Mouse (Mus musculus) limb, embryonic 15.5 days (tissue): ENCODE results near the gene E2f3. TPM values are rescaled to one million over a fixed set of nuclear protein-coding genes. Genes with fewer than 3 reads are reported as not detected.

ENCODE experiments used
- ATAC-seq: fragments of 200-750 bp; cut with Nextera tagmentation; 2 replicates; pipeline ENCODE4 v1.8.0; 2017; ENCODE audit warnings: low read depth, moderate TSS enrichment; ENCODE audit not compliant: insufficient number of reproducible peaks, low FRiP score, low TSS enrichment
- H3K27ac ChIP-seq: fragments of 300-500 bp; sonication (generic); 2 replicates; pipeline ENCODE4 v1.5.1; 2015; ENCODE audit warnings: moderate library complexity, mild to moderate bottlenecking, inconsistent platforms
- H3K27me3 ChIP-seq: fragments of 300-500 bp; sonication (generic); 2 replicates; pipeline ENCODE4 v1.6.1; 2015; ENCODE audit warnings: inconsistent platforms
- H3K36me3 ChIP-seq: fragments of 300-500 bp; sonication (generic); 2 replicates; pipeline ENCODE4 v1.6.1; 2015; ENCODE audit warnings: inconsistent platforms
- H3K4me1 ChIP-seq: fragments of 300-500 bp; sonication (generic); 2 replicates; pipeline ENCODE4 v1.6.1; 2015; ENCODE audit warnings: inconsistent platforms
- H3K4me2 ChIP-seq: fragments of 300-500 bp; sonication (generic); 2 replicates; pipeline ENCODE4 v1.6.1; 2015; ENCODE audit warnings: mild to moderate bottlenecking, inconsistent platforms
- H3K4me3 ChIP-seq: fragments of 300-500 bp; sonication (generic); 2 replicates; pipeline ENCODE4 v1.5.1; 2015; ENCODE audit warnings: mild to moderate bottlenecking, inconsistent platforms
- H3K9ac ChIP-seq: fragments of 300-500 bp; sonication (generic); 2 replicates; pipeline ENCODE4 v1.6.1; 2015; ENCODE audit warnings: inconsistent platforms
- H3K9me3 ChIP-seq: fragments of 300-500 bp; sonication (generic); 2 replicates; pipeline ENCODE4 v1.6.1; 2016; ENCODE audit warnings: inconsistent platforms
- WGBS: fragments of 180-500 bp; shearing (Covaris S2); methylation state at CpG from one replicate; pipeline ENCODE4 v1.1.7; 2015; 5-methylcytosine and 5-hydroxymethylcytosine counted together
- polyA plus RNA-seq: library from polyadenylated mRNA; unstranded; fragments of >200 nt; fragmentation: Nextera tagmentation; extraction: Ambion mirVana; gene quantifications from 2 replicates; pipeline ENCODE4 v1.2.1, GENCODE M21; 2015

E2f3 gene
- polyA plus RNA-seq, 1 experiment from 2014 or later = 9.4 TPM

GRCm38 (mm10) chr13:29953417-29954045 lies 32.3 kb downstream of the E2f3 start:
- H3K27ac ChIP-seq = no peak overlapping the region
- peaks cover 7% of the 10 kb centered on the region for H3K4me1 ChIP-seq
- H3K9ac ChIP-seq = no peak overlapping the region
- H3K27me3 ChIP-seq = no peaks in the 10 kb centered on the region
- no peak overlapping the region for H3K4me2 ChIP-seq
- 84% methylated on average over 4 of the region's 4 CpGs for WGBS
- H3K9me3 ChIP-seq = no peaks in the 10 kb centered on the region
- no peak for ATAC-seq
- 0 out of 2 replicates have a peak, but pooled peaks cover 13% of the 10 kb centered on the region for H3K36me3 ChIP-seq
- no peak overlapping the region for H3K4me3 ChIP-seq

GRCm38 (mm10) chr13:29946045-29946444 lies 39.8 kb downstream of the E2f3 start:
- ATAC-seq = no peak
- Histone ChIP-seq H3K4me2 (no peak overlapping the region), H3K9ac (no peak overlapping the region), H3K36me3 (0 out of 2 replicates have a peak, but pooled peaks cover 7% of the 10 kb centered on the region), H3K27me3 (no peaks in the 10 kb centered on the region), H3K9me3 (no peaks in the 10 kb centered on the region), H3K4me3 (no peak overlapping the region), H3K27ac (no peak overlapping the region), H3K4me1 (peaks cover 14% of the 10 kb centered on the region)
- WGBS = 72% methylated on average over 8 of the region's 8 CpGs

GRCm38 (mm10) chr13:29944915-29945570 lies 40.8 kb downstream of the E2f3 start:
- WGBS = 62% methylated on average over 9 of the region's 9 CpGs
- Histone ChIP-seq H3K27ac (no peak overlapping the region), H3K4me3 (no peak overlapping the region), H3K36me3 (0 out of 2 replicates have a peak, but pooled peaks cover 3% of the 10 kb centered on the region), H3K27me3 (no peaks in the 10 kb centered on the region), H3K4me2 (no peak overlapping the region), H3K9ac (no peak overlapping the region), H3K4me1 (peaks cover 19% of the 10 kb centered on the region), H3K9me3 (no peaks in the 10 kb centered on the region)
- ATAC-seq = no peak

GRCm38 (mm10) chr13:29944493-29944892 lies 41.4 kb downstream of the E2f3 start:
- peaks cover 23% of the 10 kb centered on the region for H3K4me1 ChIP-seq
- WGBS = 62% methylated on average over 8 of the region's 8 CpGs
- H3K9ac ChIP-seq = no peak overlapping the region
- H3K9me3 ChIP-seq = no peaks in the 10 kb centered on the region
- ATAC-seq = no peak
- H3K27me3 ChIP-seq = no peaks in the 10 kb centered on the region
- no peak overlapping the region for H3K4me2 ChIP-seq
- H3K4me3 ChIP-seq = no peak overlapping the region
- H3K36me3 ChIP-seq = 0 out of 2 replicates have a peak, but pooled peaks cover 3% of the 10 kb centered on the region
- peak overlapping the region; percentile 33; the same call in 1 of the 2 replicates for H3K27ac ChIP-seq

DNA sequence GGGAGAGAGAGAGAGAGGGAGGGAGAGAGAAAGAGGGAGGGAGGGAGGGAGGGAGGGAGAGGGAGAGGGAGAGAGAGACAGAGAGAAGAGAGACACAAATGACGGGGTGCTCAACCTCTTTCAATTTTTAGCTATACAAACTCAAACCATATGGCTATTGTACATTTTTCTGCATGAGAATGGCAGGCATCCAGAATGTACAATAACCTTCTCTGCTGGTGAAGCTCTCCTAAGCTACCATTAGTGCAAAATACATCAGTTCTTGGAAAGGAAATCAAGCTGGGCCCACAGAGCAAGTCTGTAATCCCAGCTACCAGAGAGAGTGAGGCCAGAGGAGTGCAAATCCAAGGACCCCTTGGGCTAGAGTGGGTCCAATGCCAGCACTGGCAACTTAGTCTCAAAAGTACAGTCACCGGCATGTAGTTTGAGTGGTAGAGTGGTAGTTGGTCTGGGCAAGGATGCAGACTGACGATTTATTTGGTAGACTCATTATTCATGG lies 42.3 kb downstream of the E2f3 start:
- H3K4me2 ChIP-seq = no peak overlapping the region
- H3K27ac ChIP-seq = peak overlapping the region; percentile 78
- WGBS = 60% methylated on average over 3 of the region's 3 CpGs
- H3K27me3 ChIP-seq = no peaks in the 10 kb centered on the region
- no peak for ATAC-seq
- no peak overlapping the region for H3K9ac ChIP-seq
- peaks cover 23% of the 10 kb centered on the region for H3K4me1 ChIP-seq
- no peak overlapping the region for H3K4me3 ChIP-seq
- H3K36me3 ChIP-seq = 0 out of 2 replicates have a peak, but pooled peaks cover 3% of the 10 kb centered on the region
- H3K9me3 ChIP-seq = no peaks in the 10 kb centered on the region

- Histone ChIP-seq H3K36me3 (peaks cover 10% of the 10 kb centered on the region; the same call in 1 of the 2 replicates), H3K27ac (no peak overlapping the region), H3K27me3 (no peaks in the 10 kb centered on the region), H3K9ac (no peak overlapping the region), H3K4me3 (no peak overlapping the region), H3K9me3 (no peaks in the 10 kb centered on the region), H3K4me2 (no peak overlapping the region), H3K4me1 (peaks cover 20% of the 10 kb centered on the region)
- WGBS = 81% methylated on average over 7 of the region's 7 CpGs
- no peak for ATAC-seq
Observed at GRCm38 (mm10) chr13:29940071-29940470, 45.8 kb downstream of the E2f3 start.

GRCm38 (mm10) chr13:29939399-29939798 lies 46.5 kb downstream of the E2f3 start:
- H3K4me3 ChIP-seq = no peak overlapping the region
- H3K4me2 ChIP-seq = no peak overlapping the region
- no peaks in the 10 kb centered on the region for H3K27me3 ChIP-seq
- ATAC-seq = no peak
- WGBS = 61% methylated on average over 4 of the region's 4 CpGs
- no peaks in the 10 kb centered on the region for H3K9me3 ChIP-seq
- peaks cover 10% of the 10 kb centered on the region; the same call in 1 of the 2 replicates for H3K36me3 ChIP-seq
- H3K9ac ChIP-seq = no peak overlapping the region
- no peak overlapping the region for H3K27ac ChIP-seq
- peaks cover 18% of the 10 kb centered on the region for H3K4me1 ChIP-seq

DNA sequence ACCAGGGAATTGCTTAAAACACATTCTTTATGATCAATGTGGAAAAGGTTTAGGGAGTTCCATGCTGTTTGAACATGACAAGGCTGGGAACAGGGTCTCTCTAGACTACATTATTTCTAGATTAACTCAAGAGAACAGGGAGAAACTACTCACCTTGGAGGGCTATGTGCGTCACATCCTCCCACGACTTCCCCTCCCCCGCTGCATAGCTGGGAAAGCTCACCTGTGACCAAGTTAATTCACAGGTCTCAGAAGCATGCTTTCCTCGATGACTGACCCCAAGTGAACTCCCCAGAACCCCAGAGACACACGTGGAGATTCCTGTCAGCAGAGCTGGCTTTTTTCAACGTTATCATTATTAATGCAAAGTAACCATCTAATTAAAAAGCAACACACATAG lies 47.1 kb downstream of the E2f3 start:
- H3K36me3 ChIP-seq = peaks cover 10% of the 10 kb centered on the region; the same call in 1 of the 2 replicates
- WGBS = 72% methylated on average over 6 of the region's 6 CpGs

GRCm38 (mm10) chr13:29926168-29926567 lies 59.7 kb downstream of the E2f3 start:
- Histone ChIP-seq H3K36me3 (no peaks in the 10 kb centered on the region), H3K27me3 (no peaks in the 10 kb centered on the region), H3K4me2 (no peak overlapping the region), H3K4me1 (no peaks in the 10 kb centered on the region), H3K4me3 (no peak overlapping the region), H3K9ac (no peak overlapping the region), H3K27ac (no peak overlapping the region), H3K9me3 (no peaks in the 10 kb centered on the region)
- no peak for ATAC-seq
- WGBS = 77% methylated on average over 3 of the region's 3 CpGs

More for the DNA sequence above, 47.1 kb downstream of the E2f3 start:
- H3K27ac ChIP-seq = no peak overlapping the region
- no peaks in the 10 kb centered on the region for H3K9me3 ChIP-seq
- H3K4me1 ChIP-seq = peaks cover 15% of the 10 kb centered on the region
- H3K4me2 ChIP-seq = no peak overlapping the region
- no peak for ATAC-seq
- H3K27me3 ChIP-seq = no peaks in the 10 kb centered on the region
- no peak overlapping the region for H3K9ac ChIP-seq
- no peak overlapping the region for H3K4me3 ChIP-seq

DNA sequence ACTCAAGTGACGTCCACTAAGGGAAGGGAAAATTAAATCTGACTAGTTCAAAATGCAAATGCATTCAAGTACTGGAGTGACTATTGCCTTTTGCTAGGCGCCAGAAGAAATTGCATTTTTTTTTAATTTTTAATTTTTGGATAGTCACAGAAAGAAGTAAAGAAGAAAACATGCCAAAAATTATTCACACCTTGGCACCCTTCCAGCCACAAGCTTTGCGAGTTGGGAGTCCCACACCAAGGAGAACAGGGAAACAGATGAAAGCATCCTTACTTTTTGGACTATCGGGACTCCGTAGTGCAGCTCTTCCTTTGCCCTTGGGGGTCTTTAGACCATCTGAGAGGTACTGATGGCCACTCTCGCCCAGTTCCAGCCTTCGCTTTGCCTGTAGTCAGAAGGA lies 66.0 kb downstream of the E2f3 start:
- Histone ChIP-seq H3K9me3 (no peaks in the 10 kb centered on the region), H3K4me1 (0 out of 2 replicates have a peak, but pooled peaks cover 3% of the 10 kb centered on the region), H3K4me3 (no peak overlapping the region), H3K27ac (no peak overlapping the region), H3K4me2 (no peak overlapping the region), H3K36me3 (peaks cover 23% of the 10 kb centered on the region; the same call in 1 of the 2 replicates), H3K27me3 (no peaks in the 10 kb centered on the region), H3K9ac (no peak overlapping the region)
- 80% methylated on average over 7 of the region's 7 CpGs for WGBS
- ATAC-seq = no peak

DNA sequence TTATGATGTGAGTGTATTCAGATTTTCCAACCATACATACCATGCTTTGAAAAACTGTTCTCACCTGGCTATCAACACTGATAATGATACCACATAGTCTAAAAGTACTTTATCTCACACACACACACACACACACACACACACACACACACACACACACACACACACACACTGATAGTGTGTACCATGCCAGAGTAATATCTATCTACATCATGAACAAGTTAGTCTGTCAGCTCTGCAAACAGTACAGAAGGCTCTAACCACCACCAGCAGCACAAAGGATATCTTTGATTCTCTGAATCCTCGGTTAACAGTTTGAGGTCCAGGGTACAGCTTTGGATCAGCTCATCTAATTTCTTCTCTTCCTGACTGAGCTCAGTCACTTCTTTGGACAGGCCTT lies 69.3 kb downstream of the E2f3 start:
- no peak for ATAC-seq
- Histone ChIP-seq H3K9me3 (no peaks in the 10 kb centered on the region), H3K27me3 (no peaks in the 10 kb centered on the region), H3K36me3 (peaks cover 37% of the 10 kb centered on the region; the same call in 1 of the 2 replicates), H3K27ac (no peak overlapping the region), H3K4me3 (no peak overlapping the region), H3K4me1 (0 out of 2 replicates have a peak, but pooled peaks cover 3% of the 10 kb centered on the region), H3K4me2 (no peak overlapping the region), H3K9ac (no peak overlapping the region)
- WGBS = 70% methylated on average over 1 of the region's 1 CpGs

GRCm38 (mm10) chr13:29913606-29914005 lies 72.3 kb downstream of the E2f3 start:
- H3K4me1 ChIP-seq = no peaks in the 10 kb centered on the region
- H3K27ac ChIP-seq = no peak overlapping the region
- peaks cover 57% of the 10 kb centered on the region for H3K36me3 ChIP-seq

More at GRCm38 (mm10) chr13:29913606-29914005, 72.3 kb downstream of the E2f3 start:
- Histone ChIP-seq H3K9ac (no peak overlapping the region), H3K9me3 (no peaks in the 10 kb centered on the region), H3K4me2 (no peak overlapping the region), H3K4me3 (no peak overlapping the region), H3K27me3 (no peaks in the 10 kb centered on the region)
- ATAC-seq = no peak
- WGBS = 57% methylated on average over 10 of the region's 10 CpGs
